Mouse (Mus musculus): ENCODE results near the gene Krt76. TPM values are rescaled to one million over a fixed set of nuclear protein-coding genes. Genes with fewer than 3 reads are reported as not detected.

The Krt76 gene
- polyA plus RNA-seq, 1 experiment from 2014 or later = not detected

GRCm38 (mm10) chr15:101852571-101852970 lies 40.1 kb downstream of the Krt76 start:
- ATAC-seq (ENCODE audit: low FRiP score) (no peak), DNase-seq (ENCODE audit: low spot score) (no peak)
- H3K9ac ChIP-seq = no peak overlapping the region
- H3K4me1 ChIP-seq (replicated peaks; ENCODE audit: control insufficient read depth, insufficient read depth, low read length) = no peaks in the 10 kb centered on the region
- no peak overlapping the region for H3K27ac ChIP-seq
- H3K4me2 ChIP-seq (replicated peaks) = no peak overlapping the region
- 19% methylated on average over 5 of the region's 5 CpGs for WGBS
- H3K4me3 ChIP-seq (replicated peaks; ENCODE audit: low read length) = no peak overlapping the region
- no peaks in the 10 kb centered on the region for H3K27me3 ChIP-seq (ENCODE audit: control insufficient read depth, insufficient read depth, low read length)
- H3K9me3 ChIP-seq (ENCODE audit: control insufficient read depth, low read length) = no peaks in the 10 kb centered on the region
- H3K36me3 ChIP-seq (replicated peaks; ENCODE audit: control insufficient read depth, insufficient read depth) = no peaks in the 10 kb centered on the region

GRCm38 (mm10) chr15:101850694-101851093 lies 42.0 kb downstream of the Krt76 start, which contains the start of gene Krt1:
Gene Krt1, minus strand, starts transcription at chr15:101850794.
- Histone ChIP-seq H3K4me2 (replicated peaks) (no peak within 1 kb of the TSS), H3K4me1 (replicated peaks; ENCODE audit: control insufficient read depth, insufficient read depth, low read length) (peaks cover 3% of the 10 kb centered on the region; the same call in 1 of the 2 replicates), H3K27me3 (ENCODE audit: control insufficient read depth, insufficient read depth, low read length) (no peaks in the 10 kb centered on the region), H3K36me3 (replicated peaks; ENCODE audit: control insufficient read depth, insufficient read depth) (no peaks in the 10 kb centered on the region), H3K9me3 (ENCODE audit: control insufficient read depth, low read length) (no peaks in the 10 kb centered on the region), H3K27ac (no peak within 1 kb of the TSS), H3K4me3 (replicated peaks; ENCODE audit: low read length) (no peak within 1 kb of the TSS), H3K9ac (no peak within 1 kb of the TSS)
- 93% methylated on average over 6 of the region's 6 CpGs for WGBS
- DNase-seq (ENCODE audit: low spot score) (no peak), ATAC-seq (ENCODE audit: low FRiP score) (no peak)

- peak overlapping the region; percentile 52 for H3K4me3 ChIP-seq (replicated peaks; ENCODE audit: low read length)
- DNase-seq (ENCODE audit: low spot score) (peak; percentile 56), ATAC-seq (ENCODE audit: low FRiP score) (peak; percentile 79; the same call in 1 of the 2 replicates)
- H3K9ac ChIP-seq = peak overlapping the region; percentile 83
- WGBS = under 1% methylated on average over 34 of the region's 37 CpGs
- H3K27ac ChIP-seq = peak overlapping the region; percentile 93
- H3K4me2 ChIP-seq (replicated peaks) = peak overlapping the region; percentile 76
- no peaks in the 10 kb centered on the region for H3K36me3 ChIP-seq (replicated peaks; ENCODE audit: control insufficient read depth, insufficient read depth)
- peaks cover 3% of the 10 kb centered on the region; the same call in 1 of the 2 replicates for H3K4me1 ChIP-seq (replicated peaks; ENCODE audit: control insufficient read depth, insufficient read depth, low read length)
- H3K27me3 ChIP-seq (ENCODE audit: control insufficient read depth, insufficient read depth, low read length) = no peaks in the 10 kb centered on the region
- H3K9me3 ChIP-seq (ENCODE audit: control insufficient read depth, low read length) = no peaks in the 10 kb centered on the region
These were observed 46.7 kb downstream of the Krt76 start for GRCm38 (mm10) chr15:101845971-101846403.

DNA sequence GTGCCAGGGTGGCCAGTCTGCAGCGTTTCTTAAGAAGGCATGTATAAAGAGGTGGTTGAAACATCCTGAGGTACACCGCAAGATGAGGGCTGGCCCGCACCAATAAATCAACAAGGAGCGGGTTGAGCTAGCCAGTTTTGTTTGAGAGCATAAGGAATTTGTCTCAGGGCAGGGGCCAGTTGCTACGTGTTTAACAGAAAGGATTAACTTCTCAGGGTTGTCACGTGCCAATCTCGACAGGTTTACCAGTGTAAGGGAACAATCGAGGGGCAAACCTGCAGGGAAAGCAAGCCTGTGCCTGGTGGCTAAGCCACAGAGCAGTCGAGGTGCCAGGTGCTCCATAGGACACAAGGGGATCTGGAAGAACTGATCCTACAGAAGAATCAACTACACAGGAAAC lies 49.5 kb downstream of the Krt76 start:
- 74% methylated on average over 9 of the region's 9 CpGs for WGBS
- DNase-seq (ENCODE audit: low spot score) = no peak

GRCm38 (mm10) chr15:101834784-101835328 lies 57.9 kb downstream of the Krt76 start:
- Histone ChIP-seq H3K27ac (no peak overlapping the region), H3K9ac (no peak overlapping the region), H3K27me3 (ENCODE audit: control insufficient read depth, insufficient read depth, low read length) (no peaks in the 10 kb centered on the region), H3K4me3 (replicated peaks; ENCODE audit: low read length) (no peak overlapping the region), H3K9me3 (ENCODE audit: control insufficient read depth, low read length) (no peaks in the 10 kb centered on the region), H3K36me3 (replicated peaks; ENCODE audit: control insufficient read depth, insufficient read depth) (no peaks in the 10 kb centered on the region), H3K4me1 (replicated peaks; ENCODE audit: control insufficient read depth, insufficient read depth, low read length) (no peaks in the 10 kb centered on the region), H3K4me2 (replicated peaks) (no peak overlapping the region)
- WGBS = 67% methylated on average over 5 of the region's 5 CpGs
- ATAC-seq (ENCODE audit: low FRiP score) (no peak), DNase-seq (ENCODE audit: low spot score) (no peak)

More for the DNA sequence above, 49.5 kb downstream of the Krt76 start:
- Histone ChIP-seq H3K9me3 (ENCODE audit: control insufficient read depth, low read length) (no peaks in the 10 kb centered on the region), H3K27me3 (ENCODE audit: control insufficient read depth, insufficient read depth, low read length) (no peaks in the 10 kb centered on the region), H3K27ac (no peak overlapping the region), H3K36me3 (replicated peaks; ENCODE audit: control insufficient read depth, insufficient read depth) (no peaks in the 10 kb centered on the region), H3K9ac (no peak overlapping the region), H3K4me2 (replicated peaks) (no peak overlapping the region), H3K4me1 (replicated peaks; ENCODE audit: control insufficient read depth, insufficient read depth, low read length) (peaks cover 3% of the 10 kb centered on the region; the same call in 1 of the 2 replicates), H3K4me3 (replicated peaks; ENCODE audit: low read length) (no peak overlapping the region)
- no peak for ATAC-seq (ENCODE audit: low FRiP score)

Small RNAs within 50 kb of the gene (microRNA-seq; reads per million reads assigned to microRNA genes)
- gene Gm44356 = not detected

Other genes with a start within 250 kb of the Krt76 start
- gene Gm5478, start 245.5 kb downstream of the Krt76 start, polyA plus RNA-seq (2014; fragmentation: Nextera tagmentation; extraction: Ambion mirVana) = not detected in 2 replicates
- not detected in 2 replicates for gene Krt6b, start 212.6 kb downstream of the Krt76 start, polyA plus RNA-seq (2014; fragmentation: Nextera tagmentation; extraction: Ambion mirVana)
- not detected in 2 replicates for gene Krt6a, start 198.6 kb downstream of the Krt76 start, polyA plus RNA-seq (2014; fragmentation: Nextera tagmentation; extraction: Ambion mirVana)
- not detected in 2 replicates for gene Krt5, start 180.0 kb downstream of the Krt76 start, polyA plus RNA-seq (2014; fragmentation: Nextera tagmentation; extraction: Ambion mirVana)
- gene Krt71, start 149.8 kb downstream of the Krt76 start, polyA plus RNA-seq (2014; fragmentation: Nextera tagmentation; extraction: Ambion mirVana) = 0.52 and 0.54 TPM in 2 replicates
- gene Krt72, start 106.5 kb downstream of the Krt76 start, polyA plus RNA-seq (2014; fragmentation: Nextera tagmentation; extraction: Ambion mirVana) = not detected in 2 replicates
- gene Krt73, start 90.6 kb downstream of the Krt76 start, polyA plus RNA-seq (2014; fragmentation: Nextera tagmentation; extraction: Ambion mirVana) = 0.52 and 0.68 TPM in 2 replicates
- gene Krt2, start 74.8 kb downstream of the Krt76 start, polyA plus RNA-seq (2014; fragmentation: Nextera tagmentation; extraction: Ambion mirVana) = not detected in 2 replicates
- gene Krt1, start 42.1 kb downstream of the Krt76 start, polyA plus RNA-seq (2014; fragmentation: Nextera tagmentation; extraction: Ambion mirVana) = 11.9 and 12.2 TPM in 2 replicates
- 0.20 and 0.21 TPM in 2 replicates for gene Krt77, start 23.2 kb downstream of the Krt76 start, polyA plus RNA-seq (2014; fragmentation: Nextera tagmentation; extraction: Ambion mirVana)
- gene Krt4, start 31.8 kb upstream of the Krt76 start, polyA plus RNA-seq (2014; fragmentation: Nextera tagmentation; extraction: Ambion mirVana) = not detected in 2 replicates
- gene Krt79, start 47.4 kb upstream of the Krt76 start, polyA plus RNA-seq (2014; fragmentation: Nextera tagmentation; extraction: Ambion mirVana) = 0.29 TPM in 1 of 2 replicates, not detected in the other
- gene Krt78, start 61.4 kb upstream of the Krt76 start, polyA plus RNA-seq (2014; fragmentation: Nextera tagmentation; extraction: Ambion mirVana) = 0.07 TPM in 1 of 2 replicates, not detected in the other
- gene Krt8, start 111.6 kb upstream of the Krt76 start, polyA plus RNA-seq (2014; fragmentation: Nextera tagmentation; extraction: Ambion mirVana) = 4.1 and 6.8 TPM in 2 replicates
- 8.6 and 15.7 TPM in 2 replicates for gene Krt18, start 135.3 kb upstream of the Krt76 start, polyA plus RNA-seq (2014; fragmentation: Nextera tagmentation; extraction: Ambion mirVana)
- gene Eif4b, start 180.9 kb upstream of the Krt76 start, polyA plus RNA-seq (2014; fragmentation: Nextera tagmentation; extraction: Ambion mirVana) = 83.6 and 93.2 TPM in 2 replicates
- gene Tns2, start 207.5 kb upstream of the Krt76 start, polyA plus RNA-seq (2014; fragmentation: Nextera tagmentation; extraction: Ambion mirVana) = 9.9 and 10.4 TPM in 2 replicates
- gene Spryd3, start 243.3 kb upstream of the Krt76 start, polyA plus RNA-seq (2014; fragmentation: Nextera tagmentation; extraction: Ambion mirVana) = 54.8 and 62.4 TPM in 2 replicates